Comparison of ENCODE assay signal across 8 mouse cellular contexts in the genomic region with DNA sequence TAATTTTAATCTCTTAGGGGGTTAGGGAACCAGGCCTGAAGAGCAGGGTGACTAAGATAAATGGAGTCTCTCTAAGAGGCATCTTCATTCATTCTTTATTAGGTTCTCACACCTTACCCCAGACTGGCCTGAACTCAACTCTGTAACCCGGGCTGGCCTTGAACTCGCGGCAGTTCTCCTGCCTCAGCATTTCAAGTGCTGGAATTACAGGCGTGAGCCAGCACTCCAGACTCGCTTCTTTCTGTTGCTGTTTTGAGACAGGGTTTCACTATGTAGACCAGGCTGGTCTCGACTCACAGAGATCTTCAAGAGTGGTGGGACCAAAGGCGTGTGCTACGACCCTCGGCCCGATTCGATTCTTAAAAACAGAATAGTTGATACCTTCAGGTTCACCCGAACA. TPM values are rescaled to one million over a fixed set of nuclear protein-coding genes. Genes with fewer than 3 reads are reported as not detected.
DNase-seq lines count a peak whose midpoint lies in the region; ATAC-seq and TF ChIP-seq lines count a peak whose summit lies in the region.

No protein-coding gene starts in this region.

- H3K9me3 ChIP-seq in heart, embryonic 16.5 days (replicated peaks; ENCODE audit: control insufficient read depth, low read length) = no peaks in the 10 kb centered on the region

- H3K79me2 ChIP-seq in myocyte (ENCODE audit: control insufficient read depth, insufficient read depth) = peaks cover 35% of the 10 kb centered on the region

- H3K27me3 ChIP-seq in spleen, adult 2 months (ENCODE audit: control insufficient read depth, insufficient read depth, low read length) = no peaks in the 10 kb centered on the region
- peaks cover 4% of the 10 kb centered on the region; the same call in 1 of the 2 replicates for H3K27me3 ChIP-seq in heart, embryonic 16.5 days (ENCODE audit: control insufficient read depth, insufficient read depth, low read length)
- H3K27me3 ChIP-seq in myocyte (ENCODE audit: control insufficient read depth, insufficient read depth, insufficient read length) = no peaks in the 10 kb centered on the region

- 0 out of 2 replicates have a peak, but pooled peaks have one; percentile 4 for ATAC-seq in heart, embryonic 16.5 days (replicated peaks; ENCODE audit: extremely low read depth, insufficient read depth, low FRiP score)

- 27% methylated on average over 12 of the region's 12 CpGs for WGBS in spleen, adult 2 months
- 15% methylated on average over 12 of the region's 12 CpGs for WGBS in heart, embryonic 16.5 days

- H3K4me3 ChIP-seq in spleen, adult 2 months (ENCODE audit: extremely low read depth, insufficient read depth, insufficient read length) = peak overlapping the region; percentile 71
- H3K4me3 ChIP-seq in heart, embryonic 16.5 days (ENCODE audit: low read length) = peak overlapping the region; percentile 96
- H3K4me3 ChIP-seq in myocyte = peak overlapping the region; percentile 81

- no peak for TF ChIP-seq POLR2A in spleen, adult 2 months (IDR thresholded peaks at IDR 0.05; ENCODE audit: low read depth, low read length)
- TF ChIP-seq POLR2A in myocyte (IDR thresholded peaks at IDR 0.05; ENCODE audit: insufficient read length, low read depth) = no peak

- peak overlapping the region; percentile 82 for H3K4me2 ChIP-seq in heart, embryonic 16.5 days (ENCODE audit: low read depth, low read length)
- H3K4me2 ChIP-seq in myocyte (ENCODE audit: low read depth) = peak overlapping the region; percentile 96

- no peak for DNase-seq in spleen, adult 2 months (ENCODE audit: low read depth in 1 of 2, low spot score in 2 of 2)
- no peak for DNase-seq in spleen, adult 12 weeks (ENCODE audit: low spot score)
- DNase-seq in cerebellum, adult 9-11 months = peak; percentile 50
- DNase-seq in liver = peak; percentile 59
- no peak for DNase-seq in urinary bladder, postnatal 36 days (ENCODE audit: low spot score in 2 of 2)
- DNase-seq in left cerebral cortex, adult 18-20 months (ENCODE audit: low spot score in 2 of 2) = no peak

- H3K36me3 ChIP-seq in spleen, adult 2 months (ENCODE audit: control insufficient read depth, insufficient read depth, low read length) = peaks cover 9% of the 10 kb centered on the region
- H3K36me3 ChIP-seq in heart, embryonic 16.5 days (ENCODE audit: control insufficient read depth, insufficient read depth) = peaks cover 17% of the 10 kb centered on the region
- peaks cover 44% of the 10 kb centered on the region for H3K36me3 ChIP-seq in myocyte (ENCODE audit: control insufficient read depth, insufficient read depth)

- H3K9ac ChIP-seq in heart, embryonic 16.5 days (ENCODE audit: low read length) = peak overlapping the region; percentile 77

- H3ac ChIP-seq in myocyte (ENCODE audit: control insufficient read depth, insufficient read length) = peak overlapping the region; percentile 49

- peaks cover 4% of the 10 kb centered on the region for H3K4me1 ChIP-seq in spleen, adult 2 months (ENCODE audit: control insufficient read depth, insufficient read depth, insufficient read length)
- H3K4me1 ChIP-seq in heart, embryonic 16.5 days (ENCODE audit: control insufficient read depth, insufficient read depth, low read length) = peaks cover 8% of the 10 kb centered on the region

- peak overlapping the region; percentile 68 for H3K27ac ChIP-seq in spleen, adult 2 months (ENCODE audit: insufficient read depth, low read length)
- peak overlapping the region; percentile 61 for H3K27ac ChIP-seq in heart, embryonic 16.5 days (ENCODE audit: low read length)

- TF ChIP-seq CTCF in spleen, adult 2 months (IDR thresholded peaks at IDR 0.05; ENCODE audit: extremely low read depth, insufficient read depth, insufficient read length, insufficient replicate concordance) = no peak

TF ChIP-seq in myocyte, 11 proteins besides CTCF, POLR2A, EP300 and RAD21:
- TF ChIP-seq TCF3 (IDR thresholded peaks at IDR 0.05; ENCODE audit: insufficient read length, low read depth) (no peak), E2F4 (IDR thresholded peaks at IDR 0.05; ENCODE audit: insufficient read depth) (no peak), CEBPB (IDR thresholded peaks at IDR 0.05; ENCODE audit: insufficient read depth, poor library complexity, severe bottlenecking) (no peak), SRF (IDR thresholded peaks at IDR 0.05; ENCODE audit: control insufficient read depth, insufficient read length, low read depth) (no peak), TCF12 (IDR thresholded peaks at IDR 0.05; ENCODE audit: insufficient read depth, poor library complexity, severe bottlenecking) (no peak), USF1 (IDR thresholded peaks at IDR 0.05; ENCODE audit: low read depth) (no peak)
TF ChIP-seq in myocyte: peak in this region for 0.

RNA-seq across cellular contexts. Expression of gene Aars, which starts 1.3 kb away (rescaled TPM):
- polyA plus RNA-seq in spleen, adult 2 months (2012; rRNA removed) = 14.1 and 16.5 TPM in 2 replicates
- polyA plus RNA-seq in heart, embryonic 16.5 days (2015; fragmentation: Nextera tagmentation; extraction: Ambion mirVana) = 35.3 and 35.5 TPM in 2 replicates
- 340 TPM for polyA plus RNA-seq in myocyte (2012; fragmentation: generic; extraction: Trizol)
- 100 to 1,000 TPM in 1 of 2 experiments, 10 to 100 TPM in 1; 94.0 to 102 TPM for total RNA-seq in left cerebral cortex, adult 18-20 months (2021)

RNA-seq across cellular contexts. Expression of gene Ddx19b, which starts 2.7 kb away (rescaled TPM):
- 2.4 and 3.0 TPM in 2 replicates for polyA plus RNA-seq in spleen, adult 2 months (2012; rRNA removed)
- 4.0 and 4.4 TPM in 2 replicates for polyA plus RNA-seq in heart, embryonic 16.5 days (2015; fragmentation: Nextera tagmentation; extraction: Ambion mirVana)
- polyA plus RNA-seq in myocyte (2012; fragmentation: generic; extraction: Trizol) = 5.9 TPM
- total RNA-seq in left cerebral cortex, adult 18-20 months (2021) = 10 to 100 TPM; 21.2 to 22.5 TPM

RNA-seq across cellular contexts. Expression of gene Exosc6, which starts 21.9 kb away (rescaled TPM):
- polyA plus RNA-seq in spleen, adult 2 months (2012; rRNA removed) = 21.5 and 39.8 TPM in 2 replicates
- polyA plus RNA-seq in heart, embryonic 16.5 days (2015; fragmentation: Nextera tagmentation; extraction: Ambion mirVana) = 5.6 and 6.4 TPM in 2 replicates
- polyA plus RNA-seq in myocyte (2012; fragmentation: generic; extraction: Trizol) = not detected
- not detected for total RNA-seq in left cerebral cortex, adult 18-20 months (2021)

RNA-seq across cellular contexts. Expression of gene Ddx19a, which starts 36.7 kb away (rescaled TPM):
- 16.6 and 23.5 TPM in 2 replicates for polyA plus RNA-seq in spleen, adult 2 months (2012; rRNA removed)
- 8.4 and 10.3 TPM in 2 replicates for polyA plus RNA-seq in heart, embryonic 16.5 days (2015; fragmentation: Nextera tagmentation; extraction: Ambion mirVana)
- 32.5 TPM for polyA plus RNA-seq in myocyte (2012; fragmentation: generic; extraction: Trizol)
- 10 to 100 TPM; 25.9 to 28.7 TPM for total RNA-seq in left cerebral cortex, adult 18-20 months (2021)

RNA-seq across cellular contexts. Expression of gene Clec18a, which starts 58.0 kb away (rescaled TPM):
- not detected in 2 replicates for polyA plus RNA-seq in spleen, adult 2 months (2012; rRNA removed)
- polyA plus RNA-seq in heart, embryonic 16.5 days (2015; fragmentation: Nextera tagmentation; extraction: Ambion mirVana) = 0.11 TPM in 1 of 2 replicates, not detected in the other
- 1.2 TPM for polyA plus RNA-seq in myocyte (2012; fragmentation: generic; extraction: Trizol)
- 1 to 10 TPM; 3.6 to 5.5 TPM for total RNA-seq in left cerebral cortex, adult 18-20 months (2021)

Comparison
In these comparisons a context has a peak if more than half of its experiments do, and no peak if none do; other contexts are left out.
1. DNase-seq: peak in cerebellum, adult 9-11 months (single experiment) and liver (single experiment); none in spleen, adult 2 months (0 of 2), spleen, adult 12 weeks (single experiment), urinary bladder, postnatal 36 days (0 of 2) and left cerebral cortex, adult 18-20 months (0 of 2).
2. Peak in every context shown above with its lines, with median percentiles within 50 percentile points of each other: H3K4me3 ChIP-seq.